Mouse (Mus musculus) urinary bladder, adult 2 months (tissue): ENCODE results near the gene Gm49630. TPM values are rescaled to one million over a fixed set of nuclear protein-coding genes. Genes with fewer than 3 reads are reported as not detected.
"Not testable (repeated sequence)": the region's sequence is repeated elsewhere in the genome, so short reads cannot be mapped to it uniquely, and the experiment has no call there.

Source experiments
- DNase-seq: peaks from one replicate; pipeline ENCODE4 v3.0.0; 2022; ENCODE audit warnings: low spot score
- polyA plus RNA-seq: library from polyadenylated mRNA; depleted of rRNA; stranded (reverse); fragments of >200 nt; gene quantifications from 2 replicates; pipeline ENCODE4 v1.2.3, GENCODE M21; 2012; rRNA removed

Gene Gm49630
- polyA plus RNA-seq, result not detected in 2 replicates

- DNase-seq, result not testable (repeated sequence)
These were observed at the start of gene Gm49630 for GRCm38 (mm10) chr17:7371879-7372278. Gene Gm49630, minus strand, starts transcription at chr17:7371979.

GRCm38 (mm10) chr17:7420191-7420973 lies 48.6 kb upstream of the Gm49630 start:
- DNase-seq, result not testable (repeated sequence)

- not testable (repeated sequence) for DNase-seq
These were observed 43.0 kb upstream of the Gm49630 start for GRCm38 (mm10) chr17:7414601-7415310.

- DNase-seq, result not testable (repeated sequence)
These were observed 41.6 kb upstream of the Gm49630 start for GRCm38 (mm10) chr17:7413336-7413735.

- not testable (repeated sequence) for DNase-seq
These were observed 28.0 kb upstream of the Gm49630 start for GRCm38 (mm10) chr17:7399770-7400169.

GRCm38 (mm10) chr17:7398198-7398847 lies 26.5 kb upstream of the Gm49630 start:
- DNase-seq, result not testable (repeated sequence)

- DNase-seq, result not testable (repeated sequence)
These were observed 25.3 kb upstream of the Gm49630 start for GRCm38 (mm10) chr17:7397079-7397478.

GRCm38 (mm10) chr17:7396288-7396687 lies 24.5 kb upstream of the Gm49630 start:
- not testable (repeated sequence) for DNase-seq

GRCm38 (mm10) chr17:7395671-7396070 lies 23.9 kb upstream of the Gm49630 start:
- DNase-seq, result not testable (repeated sequence)

GRCm38 (mm10) chr17:7395116-7395515 lies 23.3 kb upstream of the Gm49630 start:
- not testable (repeated sequence) for DNase-seq

GRCm38 (mm10) chr17:7389898-7390297 lies 18.1 kb upstream of the Gm49630 start:
- not testable (repeated sequence) for DNase-seq

- DNase-seq, result not testable (repeated sequence)
These were observed 17.2 kb upstream of the Gm49630 start for GRCm38 (mm10) chr17:7388958-7389356.

GRCm38 (mm10) chr17:7388341-7388957 lies 16.7 kb upstream of the Gm49630 start:
- DNase-seq, result not testable (repeated sequence)

GRCm38 (mm10) chr17:7386016-7386415 lies 14.2 kb upstream of the Gm49630 start:
- not testable (repeated sequence) for DNase-seq

- not testable (repeated sequence) for DNase-seq
These were observed 13.6 kb upstream of the Gm49630 start, which contains the start of gene Unc93a2 for GRCm38 (mm10) chr17:7385364-7385763. Gene Unc93a2, minus strand, starts transcription at chr17:7385464.

- DNase-seq, result not testable (repeated sequence)
These were observed 11.7 kb upstream of the Gm49630 start for GRCm38 (mm10) chr17:7383167-7384143.

- DNase-seq, result not testable (repeated sequence)
These were observed 10.9 kb upstream of the Gm49630 start for GRCm38 (mm10) chr17:7382711-7383110.

- not testable (repeated sequence) for DNase-seq
These were observed 6.1 kb upstream of the Gm49630 start for GRCm38 (mm10) chr17:7377907-7378306.

GRCm38 (mm10) chr17:7376951-7377700 lies 5.3 kb upstream of the Gm49630 start:
- DNase-seq, result not testable (repeated sequence)

- not testable (repeated sequence) for DNase-seq
These were observed 2.4 kb downstream of the Gm49630 start for GRCm38 (mm10) chr17:7369401-7369800.
